Mouse (Mus musculus) Patski (cell line): ENCODE results near the gene Cep135. TPM values are rescaled to one million over a fixed set of nuclear protein-coding genes. Genes with fewer than 3 reads are reported as not detected.

Experiments used
- ATAC-seq: fragments of 100-300 bp; one replicate; pipeline ENCODE4 v1.8.0; 2021
- CTCF ChIA-PET: fragments of 350-600 bp; sonication (Branson Sonifier 250); formaldehyde crosslinking; loops from one replicate; lab custom pipeline; 2022; ENCODE audit warnings: inconsistent platforms; lab: Charles Lee
- POLR2A ChIA-PET: fragments of 350-600 bp; sonication (Branson Sonifier 250); formaldehyde crosslinking; loops from one replicate; lab custom pipeline; 2022; ENCODE audit warnings: antibody characterized with exemption, inconsistent platforms; lab: Charles Lee
- DNase-seq: peaks from one replicate; pipeline ENCODE4 v3.0.0-alpha.2; 2011; ENCODE audit warnings: low read depth, low spot score
- H3K27me3 ChIP-seq: fragments of 371-371 bp; one replicate; pipeline ENCODE4 v1.5.1; 2021
- CTCF ChIP-seq: fragments of 100-300 bp; IDR thresholded peaks from one replicate; pipeline ENCODE4 v1.5.1; 2021
- in situ Hi-C: fragments of 300-500 bp; cut with MboI; formaldehyde crosslinking; loops from 3 replicates; pipeline ENCODE4 v1.11.1; 2018; ENCODE audit warnings: low pct_unique_long_range_greater_than_20kb, mixed read lengths
- polyA plus RNA-seq: library from polyadenylated mRNA; unstranded; gene quantifications from one replicate; pipeline ENCODE4 v1.2.3, GENCODE M21; 2021

The Cep135 gene
- polyA plus RNA-seq, 1 experiment from 2014 or later: 10.1 TPM

- peaks cover 20% of the 10 kb centered on the region for H3K27me3 ChIP-seq
- TF ChIP-seq CTCF: no peak
- no peak for ATAC-seq
- POLR2A ChIA-PET: no interaction called here
- in situ Hi-C loops: no loop called here
- CTCF ChIA-PET: no interaction called here
- no peak for DNase-seq
Measured at GRCm38 (mm10) chr5:76661310-76661709, 72.8 kb downstream of the Cep135 start.

- TF ChIP-seq CTCF: no peak
- no peaks in the 10 kb centered on the region for H3K27me3 ChIP-seq
- no peak for DNase-seq
- in situ Hi-C loops: no loop called here
- POLR2A ChIA-PET: interaction anchor here (0.6 kb wide), 1 partner anchor 11 kb away, joined by 3 read pairs; no protein-coding TSS in a partner anchor
- CTCF ChIA-PET: interaction anchor here (1.1 to 1.3 kb wide), 2 partner anchors 9 to 21 kb away, joined by 3 to 4 read pairs; partner anchors contain the start of gene C530008M17Rik
- no peak for ATAC-seq
Measured at GRCm38 (mm10) chr5:76664936-76665335, 76.4 kb downstream of the Cep135 start.

- no peaks in the 10 kb centered on the region for H3K27me3 ChIP-seq
- TF ChIP-seq CTCF: no peak
- DNase-seq: no peak
- in situ Hi-C loops: no loop called here
- ChIA-PET POLR2A (no interaction called here), CTCF (interaction anchor here (1.3 kb wide), 1 partner anchor 10 kb away, joined by 4 read pairs; the partner anchor contains the start of gene C530008M17Rik)
- ATAC-seq: no peak
Measured at GRCm38 (mm10) chr5:76665421-76665820, 76.9 kb downstream of the Cep135 start.

GRCm38 (mm10) chr5:76666026-76666756 lies 77.7 kb downstream of the Cep135 start:
- DNase-seq (no peak), ATAC-seq (no peak)
- H3K27me3 ChIP-seq: no peaks in the 10 kb centered on the region
- in situ Hi-C loops: no loop called here
- CTCF ChIA-PET: interaction anchor here (1.3 kb wide), 1 partner anchor 11 kb away, joined by 4 read pairs; the partner anchor contains the start of gene C530008M17Rik
- TF ChIP-seq CTCF: no peak
- POLR2A ChIA-PET: no interaction called here

- ChIA-PET POLR2A (no interaction called here), CTCF (interaction anchor here (1.6 kb wide), 1 partner anchor 185 kb away, joined by 3 read pairs; no protein-coding TSS in a partner anchor)
- in situ Hi-C loops: no loop called here
- DNase-seq: no peak
- ATAC-seq: no peak
- no peak for TF ChIP-seq CTCF
- H3K27me3 ChIP-seq: no peaks in the 10 kb centered on the region
Measured at GRCm38 (mm10) chr5:76668118-76668517, 79.6 kb downstream of the Cep135 start.

- ATAC-seq (no peak), DNase-seq (no peak)
- ChIA-PET POLR2A (no interaction called here), CTCF (interaction anchor here (1.6 kb wide), 1 partner anchor 185 kb away, joined by 3 read pairs; no protein-coding TSS in a partner anchor)
- in situ Hi-C loops: no loop called here
- no peaks in the 10 kb centered on the region for H3K27me3 ChIP-seq
- TF ChIP-seq CTCF: no peak
Measured at GRCm38 (mm10) chr5:76668547-76668946, 80.0 kb downstream of the Cep135 start.

GRCm38 (mm10) chr5:76670183-76670582 lies 81.7 kb downstream of the Cep135 start:
- ChIA-PET POLR2A (no interaction called here), CTCF (no interaction called here)
- in situ Hi-C loops: no loop called here
- no peak for ATAC-seq
- no peaks in the 10 kb centered on the region for H3K27me3 ChIP-seq
- TF ChIP-seq CTCF: no peak
- no peak for DNase-seq

GRCm38 (mm10) chr5:76674022-76674653 lies 85.6 kb downstream of the Cep135 start:
- no peaks in the 10 kb centered on the region for H3K27me3 ChIP-seq
- ChIA-PET POLR2A (interaction anchor here (0.6 kb wide), 1 partner anchor 785 kb away, joined by 7 read pairs; no protein-coding TSS in a partner anchor), CTCF (interaction anchor here (0.6 to 1.7 kb wide), 3 partner anchors 10 to 32 kb away, joined by 3 to 5 read pairs (median 3); no protein-coding TSS in a partner anchor)
- ATAC-seq (no peak), DNase-seq (no peak)
- in situ Hi-C loops: no loop called here
- no peak for TF ChIP-seq CTCF

GRCm38 (mm10) chr5:76675369-76675768 lies 86.9 kb downstream of the Cep135 start:
- ChIA-PET CTCF (no interaction called here), POLR2A (no interaction called here)
- H3K27me3 ChIP-seq: no peaks in the 10 kb centered on the region
- in situ Hi-C loops: no loop called here
- no peak for ATAC-seq
- TF ChIP-seq CTCF: no peak
- DNase-seq: no peak

GRCm38 (mm10) chr5:76680959-76681358 lies 92.5 kb downstream of the Cep135 start:
- ATAC-seq (no peak), DNase-seq (no peak)
- ChIA-PET POLR2A (no interaction called here), CTCF (no interaction called here)
- no peaks in the 10 kb centered on the region for H3K27me3 ChIP-seq
- TF ChIP-seq CTCF: no peak
- in situ Hi-C loops: no loop called here
